Mouse (Mus musculus) lung, embryonic 15.5 days (tissue): ENCODE measurements around the gene Gm49393. TPM values are rescaled to one million over a fixed set of nuclear protein-coding genes. Genes with fewer than 3 reads are reported as not detected.
"Not testable (repeated sequence)": the region's sequence is repeated elsewhere in the genome, so short reads cannot be mapped to it uniquely, and the experiment has no call there.

Experiments used
- ATAC-seq: fragments of 200-750 bp; cut with Nextera tagmentation; 2 replicates; pipeline ENCODE4 v1.8.0; 2017; ENCODE audit warnings: moderate number of reproducible peaks, borderline replicate concordance; ENCODE audit not compliant: low FRiP score, low TSS enrichment; ENCODE audit errors: extremely low read depth
- H3K27ac ChIP-seq: fragments of 300-500 bp; sonication (generic); 2 replicates; pipeline ENCODE4 v1.5.1; 2015; ENCODE audit warnings: moderate library complexity, mild to moderate bottlenecking, inconsistent platforms
- H3K27me3 ChIP-seq: fragments of 300-500 bp; sonication (generic); 2 replicates; pipeline ENCODE4 v1.6.1; 2015; ENCODE audit warnings: inconsistent platforms
- H3K36me3 ChIP-seq: fragments of 300-500 bp; sonication (generic); 2 replicates; pipeline ENCODE4 v1.6.1; 2015; ENCODE audit warnings: inconsistent platforms
- H3K4me1 ChIP-seq: fragments of 300-500 bp; sonication (generic); 2 replicates; pipeline ENCODE4 v1.6.1; 2015; ENCODE audit warnings: inconsistent platforms
- H3K4me2 ChIP-seq: fragments of 300-500 bp; sonication (generic); 2 replicates; pipeline ENCODE4 v1.6.1; 2015; ENCODE audit warnings: inconsistent platforms, mild to moderate bottlenecking, moderate library complexity
- H3K4me3 ChIP-seq: fragments of 300-500 bp; sonication (generic); 2 replicates; pipeline ENCODE4 v1.5.1; 2015; ENCODE audit warnings: mild to moderate bottlenecking, inconsistent platforms
- H3K9ac ChIP-seq: fragments of 300-500 bp; sonication (generic); 2 replicates; pipeline ENCODE4 v1.6.1; 2015; ENCODE audit warnings: inconsistent platforms
- H3K9me3 ChIP-seq: fragments of 300-500 bp; sonication (generic); 2 replicates; pipeline ENCODE4 v1.6.1; 2016; ENCODE audit warnings: inconsistent platforms
- WGBS: fragments of 180-500 bp; shearing (Covaris S2); methylation state at CpG from one replicate; pipeline ENCODE4 v1.1.7; 2015; 5-methylcytosine and 5-hydroxymethylcytosine counted together
- polyA plus RNA-seq: library from polyadenylated mRNA; unstranded; fragments of >200 nt; fragmentation: Nextera tagmentation; extraction: Ambion mirVana; gene quantifications from 2 replicates; pipeline ENCODE4 v1.2.1, GENCODE M21; 2015

Gm49393 gene
- polyA plus RNA-seq, result not detected in 2 replicates

- H3K27me3 ChIP-seq, H3K4me2 ChIP-seq, H3K9me3 ChIP-seq, ATAC-seq, H3K36me3 ChIP-seq, H3K4me3 ChIP-seq, H3K27ac ChIP-seq, H3K9ac ChIP-seq, H3K4me1 ChIP-seq: not testable (repeated sequence)
- WGBS, result 58% methylated on average over 2 of the region's 2 CpGs
Observed at GRCm38 (mm10) chr13:60935490-60935889, at the start of gene Gm49393. TSS of gene Gm49393 (minus strand) at chr13:60935590.

DNA sequence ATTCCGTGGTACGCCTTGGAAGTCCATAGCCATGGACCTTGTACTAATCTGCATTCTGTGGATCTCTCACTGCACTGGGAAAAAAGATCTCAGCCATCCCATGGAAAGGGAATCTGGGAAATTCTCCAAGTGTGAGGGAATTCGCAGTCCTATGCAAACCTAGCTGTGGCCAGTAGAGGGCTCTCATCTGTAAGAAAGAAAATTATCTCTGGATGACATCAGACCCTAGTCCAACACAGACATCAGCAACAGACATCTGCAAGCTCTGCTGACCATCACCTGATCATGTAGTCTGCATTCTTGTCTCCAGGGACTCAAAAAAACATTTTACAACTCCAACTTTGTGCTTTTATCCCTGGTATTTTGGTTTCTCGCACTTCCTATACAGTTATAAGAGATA, 36.9 kb upstream of the Gm49393 start:
- H3K9ac ChIP-seq, H3K27me3 ChIP-seq, H3K27ac ChIP-seq, H3K4me3 ChIP-seq, ATAC-seq, H3K36me3 ChIP-seq, H3K4me2 ChIP-seq, H3K4me1 ChIP-seq, H3K9me3 ChIP-seq: not testable (repeated sequence)
- 81% methylated on average over 4 of the region's 4 CpGs for WGBS

GRCm38 (mm10) chr13:60963985-60964384, 28.6 kb upstream of the Gm49393 start:
- not testable (repeated sequence) for ATAC-seq, H3K27me3 ChIP-seq
- 30% methylated on average over 4 of the region's 5 CpGs for WGBS

GRCm38 (mm10) chr13:60961706-60962105, 26.3 kb upstream of the Gm49393 start:
- H3K36me3 ChIP-seq, result no peaks in the 10 kb centered on the region
- H3K4me2 ChIP-seq, result no peak overlapping the region
- H3K27me3 ChIP-seq, result no peaks in the 10 kb centered on the region
- no peaks in the 10 kb centered on the region for H3K4me1 ChIP-seq
- WGBS, result 51% methylated on average over 5 of the region's 5 CpGs
- no peak for ATAC-seq
- H3K9me3 ChIP-seq, result no peaks in the 10 kb centered on the region
- H3K4me3 ChIP-seq, result no peak overlapping the region
- no peak overlapping the region for H3K27ac ChIP-seq
- no peak overlapping the region for H3K9ac ChIP-seq

More at GRCm38 (mm10) chr13:60963985-60964384, 28.6 kb upstream of the Gm49393 start:
- H3K27ac ChIP-seq, H3K4me1 ChIP-seq, H3K4me2 ChIP-seq, H3K9me3 ChIP-seq, H3K9ac ChIP-seq, H3K36me3 ChIP-seq, H3K4me3 ChIP-seq: not testable (repeated sequence)

GRCm38 (mm10) chr13:60941884-60942283, 6.5 kb upstream of the Gm49393 start, which contains the start of gene Tpbpa:
TSS of gene Tpbpa (minus strand) at chr13:60941984.
- not testable (repeated sequence) for H3K4me2 ChIP-seq, H3K9ac ChIP-seq, H3K9me3 ChIP-seq, ATAC-seq, H3K36me3 ChIP-seq, H3K4me3 ChIP-seq, H3K27ac ChIP-seq, H3K27me3 ChIP-seq, H3K4me1 ChIP-seq
- 69% methylated on average over 3 of the region's 3 CpGs for WGBS

GRCm38 (mm10) chr13:60936500-60936901, 1.1 kb upstream of the Gm49393 start, which contains the start of the genes Gm49391 and Ctla2a:
TSS of gene Gm49391 (minus strand) at chr13:60936571.
TSS of gene Ctla2a (minus strand) at chr13:60936625.
- Histone ChIP-seq H3K4me3 (no peak within 1 kb of the TSS), H3K27me3 (no peaks in the 10 kb centered on the region), H3K4me1 (no peaks in the 10 kb centered on the region), H3K36me3 (no peaks in the 10 kb centered on the region), H3K9ac (no peak within 1 kb of the TSS), H3K9me3 (no peaks in the 10 kb centered on the region), H3K27ac (peak within 1 kb of the TSS; percentile 8; the same call in 1 of the 2 replicates), H3K4me2 (no peak within 1 kb of the TSS)
- ATAC-seq, result peak; percentile 72
- WGBS, result 35% methylated on average over 5 of the region's 5 CpGs

- not testable (repeated sequence) for H3K27me3 ChIP-seq, H3K27ac ChIP-seq, H3K4me2 ChIP-seq, H3K36me3 ChIP-seq, H3K4me3 ChIP-seq, H3K9ac ChIP-seq, H3K9me3 ChIP-seq, ATAC-seq, H3K4me1 ChIP-seq
- WGBS, result 71% methylated on average over 2 of the region's 2 CpGs
Observed at GRCm38 (mm10) chr13:60904780-60905179, 30.6 kb downstream of the Gm49393 start, which contains the start of gene Tpbpb. TSS of gene Tpbpb (minus strand) at chr13:60904880.

GRCm38 (mm10) chr13:60897328-60897727, 38.1 kb downstream of the Gm49393 start, which contains the start of gene Ctla2b:
TSS of gene Ctla2b (minus strand) at chr13:60897447.
- Histone ChIP-seq H3K4me1 (no peaks in the 10 kb centered on the region), H3K36me3 (no peaks in the 10 kb centered on the region), H3K27me3 (no peaks in the 10 kb centered on the region), H3K4me3 (no peak within 1 kb of the TSS), H3K4me2 (no peak within 1 kb of the TSS), H3K9ac (no peak within 1 kb of the TSS), H3K9me3 (no peaks in the 10 kb centered on the region), H3K27ac (peak within 1 kb of the TSS; percentile 23; the same call in 1 of the 2 replicates)
- 62% methylated on average over 3 of the region's 3 CpGs for WGBS
- peak; percentile 62; the same call in 1 of the 2 replicates for ATAC-seq

DNA sequence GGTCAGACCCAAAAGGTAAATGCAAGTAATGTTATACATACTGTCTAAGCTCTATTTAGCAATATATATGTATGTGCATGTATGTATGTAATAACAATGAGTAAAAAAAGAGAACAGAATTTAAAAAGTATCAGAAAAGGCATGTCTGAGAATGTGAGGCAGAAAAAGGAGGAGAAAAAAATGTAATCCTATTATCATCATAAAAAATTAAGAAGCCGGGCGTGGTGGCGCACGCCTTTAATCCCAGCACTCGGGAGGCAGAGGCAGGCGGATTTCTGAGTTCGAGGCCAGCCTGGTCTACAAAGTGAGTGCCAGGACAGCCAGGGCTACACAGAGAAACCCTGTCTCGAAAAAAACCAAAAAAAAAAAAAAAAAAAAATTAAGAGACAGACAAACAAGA, 38.6 kb downstream of the Gm49393 start, which contains the start of gene Gm49392:
TSS of gene Gm49392 (minus strand) at position 101 of the 400 bp plus-strand sequence.
- WGBS, result 94% methylated on average over 7 of the region's 8 CpGs
- H3K4me3 ChIP-seq, H3K4me2 ChIP-seq, H3K27me3 ChIP-seq, H3K36me3 ChIP-seq, H3K4me1 ChIP-seq, H3K9me3 ChIP-seq, ATAC-seq, H3K9ac ChIP-seq: not testable (repeated sequence)
- H3K27ac ChIP-seq, result peak within 1 kb of the TSS; percentile 23; the same call in 1 of the 2 replicates

DNA sequence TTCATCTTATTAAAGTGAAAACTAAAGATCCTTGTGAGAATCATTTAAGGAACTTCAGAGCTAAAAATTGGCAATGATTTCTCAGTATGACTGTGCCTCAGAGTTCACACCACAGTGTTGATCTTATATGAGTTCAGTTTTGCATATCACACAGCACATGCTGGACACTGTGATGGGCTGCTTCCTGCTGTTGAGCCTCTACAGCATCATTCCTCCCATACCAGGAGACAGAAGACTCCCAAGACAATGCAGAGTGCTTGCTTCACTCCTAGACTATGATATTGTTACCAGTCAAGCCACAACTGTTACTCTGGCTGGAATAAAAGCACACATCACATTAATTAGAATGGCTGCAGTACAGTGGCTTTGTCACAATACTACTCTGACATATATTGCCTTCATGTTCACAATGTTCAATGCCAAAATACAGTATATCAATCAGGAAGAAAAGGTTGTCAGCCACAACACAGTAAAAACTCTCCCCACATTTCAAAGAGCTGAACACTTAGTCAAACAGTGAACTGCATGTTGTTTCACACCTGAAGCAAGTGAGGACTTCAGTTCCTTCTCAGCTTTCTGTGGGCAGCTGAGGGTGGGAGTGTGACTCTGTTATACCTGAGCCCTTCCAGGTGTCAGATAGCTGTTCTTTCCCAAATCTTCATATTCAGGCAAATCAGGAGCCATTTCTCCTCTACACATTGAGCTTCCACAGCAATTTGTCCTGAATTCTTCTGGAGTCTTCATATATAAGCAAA, 39.8 kb downstream of the Gm49393 start:
- Histone ChIP-seq H3K27me3 (no peaks in the 10 kb centered on the region), H3K4me2 (no peak overlapping the region), H3K4me3 (no peak overlapping the region), H3K9ac (no peak overlapping the region), H3K27ac (no peak overlapping the region), H3K4me1 (no peaks in the 10 kb centered on the region), H3K9me3 (no peaks in the 10 kb centered on the region), H3K36me3 (no peaks in the 10 kb centered on the region)
- ATAC-seq, result no peak

GRCm38 (mm10) chr13:60892301-60892700, 43.1 kb downstream of the Gm49393 start:
- ATAC-seq, result no peak
- no peaks in the 10 kb centered on the region for H3K27me3 ChIP-seq
- H3K4me2 ChIP-seq, result no peak overlapping the region
- no peaks in the 10 kb centered on the region for H3K9me3 ChIP-seq
- no peaks in the 10 kb centered on the region for H3K4me1 ChIP-seq
- no peak overlapping the region for H3K9ac ChIP-seq
- 75% methylated on average over 1 of the region's 1 CpGs for WGBS
- no peak overlapping the region for H3K27ac ChIP-seq
- no peaks in the 10 kb centered on the region for H3K36me3 ChIP-seq
- H3K4me3 ChIP-seq, result no peak overlapping the region

- Histone ChIP-seq H3K27ac (no peak within 1 kb of the TSS), H3K36me3 (no peaks in the 10 kb centered on the region), H3K9ac (no peak within 1 kb of the TSS), H3K9me3 (no peaks in the 10 kb centered on the region), H3K4me3 (no peak within 1 kb of the TSS), H3K27me3 (no peaks in the 10 kb centered on the region), H3K4me2 (no peak within 1 kb of the TSS), H3K4me1 (no peaks in the 10 kb centered on the region)
- WGBS, result 53% methylated on average over 1 of the region's 1 CpGs
- ATAC-seq, result no peak
Observed at GRCm38 (mm10) chr13:60864281-60864680, 71.1 kb downstream of the Gm49393 start, which contains the start of gene 4930486L24Rik. TSS of gene 4930486L24Rik (minus strand) at chr13:60864475.
